Mouse (Mus musculus) heart, adult 9 months (tissue): ENCODE data around the gene Rab34.
"Not testable (repeated sequence)": the region's sequence is repeated elsewhere in the genome, so short reads cannot be mapped to it uniquely, and the experiment has no call there.

ENCODE experiments used
- DNase-seq, 2 experiments: peaks; one replicate each; pipeline ENCODE4 v3.0.0; 2022; ENCODE audit warnings: low spot score in 2 of 2

The Rab34 gene

GRCm38 (mm10) chr11:78180081-78180761 is 8.0 kb upstream of the Rab34 start:
- DNase-seq: no peak

GRCm38 (mm10) chr11:78181830-78182357 is 6.3 kb upstream of the Rab34 start:
- DNase-seq: no peak

- no peak for DNase-seq
These were observed 5.8 kb upstream of the Rab34 start for GRCm38 (mm10) chr11:78182450-78182849.

- peak; percentile 90 to 94 for DNase-seq
These were observed 5.0 kb upstream of the Rab34 start, which contains the start of gene Rpl23a for GRCm38 (mm10) chr11:78182961-78183844. Rpl23a (minus strand) TSS chr11:78183584.

- no peak for DNase-seq
These were observed 4.2 kb upstream of the Rab34 start for GRCm38 (mm10) chr11:78183884-78184514.

GRCm38 (mm10) chr11:78184702-78185101 is 3.5 kb upstream of the Rab34 start:
- DNase-seq: not testable (repeated sequence)

GRCm38 (mm10) chr11:78189234-78190040 is 1.2 kb downstream of the Rab34 start:
- peak; percentile 49 to 52 for DNase-seq

GRCm38 (mm10) chr11:78190041-78190440 is 1.8 kb downstream of the Rab34 start:
- no peak for DNase-seq

GRCm38 (mm10) chr11:78193113-78193512 is 4.9 kb downstream of the Rab34 start, which contains the start of gene Proca1:
Proca1 (plus strand) TSS chr11:78193392.
- no peak for DNase-seq

- DNase-seq: peak; percentile 66 to 81
These were observed 6.3 kb downstream of the Rab34 start for GRCm38 (mm10) chr11:78194411-78195100.

- DNase-seq: no peak
These were observed 7.1 kb downstream of the Rab34 start for GRCm38 (mm10) chr11:78195101-78195863.

- DNase-seq: no peak
These were observed 14.1 kb downstream of the Rab34 start for GRCm38 (mm10) chr11:78202372-78202771.

- no peak for DNase-seq
These were observed 16.1 kb downstream of the Rab34 start for GRCm38 (mm10) chr11:78204287-78204686.

- DNase-seq: no peak
These were observed 17.4 kb downstream of the Rab34 start for GRCm38 (mm10) chr11:78205361-78206206.

- no peak for DNase-seq
These were observed 19.0 kb downstream of the Rab34 start for GRCm38 (mm10) chr11:78207190-78207589.

GRCm38 (mm10) chr11:78209886-78210285 is 21.7 kb downstream of the Rab34 start:
- DNase-seq: no peak

- peak in 1 of 2 experiments; percentile 20 for DNase-seq
These were observed 22.4 kb downstream of the Rab34 start for GRCm38 (mm10) chr11:78210615-78211014.

- no peak for DNase-seq
These were observed 23.3 kb downstream of the Rab34 start for GRCm38 (mm10) chr11:78211513-78211912.
